ENCODE assay signal across 13 mouse cellular contexts in the genomic region with DNA sequence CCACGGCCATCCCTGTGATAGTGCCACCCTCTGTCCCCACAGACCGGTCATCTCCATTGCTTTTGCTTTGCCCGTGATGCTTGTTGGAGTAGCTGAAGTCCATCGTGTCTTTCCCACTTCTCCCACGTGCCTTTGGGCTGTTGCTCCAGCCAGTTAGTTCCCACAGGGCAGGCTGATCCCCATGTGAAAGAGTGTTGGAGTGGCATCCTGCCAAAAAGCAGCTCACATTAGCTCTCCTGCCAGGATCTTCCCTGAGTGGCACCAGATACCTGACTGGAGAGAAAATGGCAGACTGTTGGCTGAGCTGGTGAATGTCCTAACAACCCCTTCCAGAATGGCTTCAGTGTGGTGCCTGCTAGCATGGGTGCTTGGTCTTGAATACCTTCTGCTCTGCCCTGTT. TPM values are rescaled to one million over a fixed set of nuclear protein-coding genes. Genes with fewer than 3 reads are reported as not detected.
A peak's percentile ranks its signal among the peaks of the same experiment; 100 is the strongest.
DNase-seq lines count a peak whose midpoint lies in the region; ATAC-seq lines count a peak whose summit lies in the region.
"Had no signal": no experiment of that assay in that cellular context is flagged by ENCODE, and none has a peak within 500 bp of the region (broad histone marks: within the 10 kb centered on the region; RNA-seq: fewer than 3 reads in every experiment).

No protein-coding gene starts in this region.

- no peaks in the 10 kb centered on the region for H3K9me3 ChIP-seq in hindbrain, embryonic 16.5 days (ENCODE audit: control insufficient read depth, low read length)
- H3K9me3 ChIP-seq in hindbrain, embryonic 13.5 days = no peaks in the 10 kb centered on the region
- H3K9me3 ChIP-seq: limb, embryonic 13.5 days had no signal

- WGBS in hindbrain, embryonic 16.5 days = 77% methylated on average over 5 of the region's 5 CpGs
- WGBS in hindbrain, embryonic 13.5 days = 90% methylated on average over 5 of the region's 5 CpGs

- H3K4me2 ChIP-seq in hindbrain, embryonic 16.5 days (ENCODE audit: low read length) = no peak overlapping the region
- H3K4me2 ChIP-seq in hindbrain, embryonic 13.5 days = no peak overlapping the region
- H3K4me2 ChIP-seq: limb, embryonic 13.5 days had no signal

- ATAC-seq in hindbrain, embryonic 16.5 days = peak; percentile 27; the same call in 1 of the 2 replicates
- ATAC-seq in hindbrain, embryonic 13.5 days (ENCODE audit: low FRiP score) = no peak
- ATAC-seq in megakaryocyte progenitor cell, adult 5-6 weeks (replicated peaks; ENCODE audit: poor library complexity) = no peak

- H3K9ac ChIP-seq in hindbrain, embryonic 16.5 days (ENCODE audit: low read depth, low read length) = no peak overlapping the region
- no peak overlapping the region for H3K9ac ChIP-seq in hindbrain, embryonic 13.5 days
- H3K9ac ChIP-seq: limb, embryonic 13.5 days had no signal

- no peaks in the 10 kb centered on the region for H3K4me1 ChIP-seq in hindbrain, embryonic 16.5 days (ENCODE audit: control insufficient read depth, insufficient read depth, low read depth, low read length)
- no peaks in the 10 kb centered on the region for H3K4me1 ChIP-seq in hindbrain, embryonic 13.5 days (replicated peaks)

- H3K27me3 ChIP-seq in hindbrain, embryonic 16.5 days (replicated peaks; ENCODE audit: control insufficient read depth, insufficient read depth, low read length) = no peaks in the 10 kb centered on the region
- no peaks in the 10 kb centered on the region for H3K27me3 ChIP-seq in hindbrain, embryonic 13.5 days
- H3K27me3 ChIP-seq: limb, embryonic 13.5 days had no signal

- peak; percentile 13 for DNase-seq in right cerebral cortex, postnatal 25 days
- no peak for DNase-seq in right cerebral cortex, postnatal 36 days (ENCODE audit: low spot score in 2 of 2)
- peak; percentile 50 to 56 for DNase-seq in cerebellum, postnatal 36 days
- no peak for DNase-seq in frontal cortex, postnatal 25 days (ENCODE audit: low spot score in 2 of 2)
- DNase-seq: lung, postnatal 4 days; thymus, postnatal 36 days had no signal

- H3K36me3 ChIP-seq in hindbrain, embryonic 16.5 days (ENCODE audit: control insufficient read depth, insufficient read depth, low read length) = peaks cover 35% of the 10 kb centered on the region
- peaks cover 92% of the 10 kb centered on the region for H3K36me3 ChIP-seq in hindbrain, embryonic 13.5 days

- H3K4me3 ChIP-seq in hindbrain, embryonic 16.5 days (ENCODE audit: low read length) = no peak overlapping the region
- H3K4me3 ChIP-seq in hindbrain, embryonic 13.5 days = no peak overlapping the region
- H3K4me3 ChIP-seq: limb, embryonic 13.5 days had no signal

- H3K27ac ChIP-seq in hindbrain, embryonic 16.5 days (ENCODE audit: low read depth, low read length) = no peak overlapping the region; the same call in 1 of the 2 replicates
- H3K27ac ChIP-seq in hindbrain, embryonic 13.5 days = no peak overlapping the region
- H3K27ac ChIP-seq: limb, embryonic 13.5 days had no signal

RNA-seq across cellular contexts. Expression of a gene that starts 27.3 kb away (rescaled TPM):
- 332 and 364 TPM in 2 replicates for polyA plus RNA-seq in hindbrain, embryonic 16.5 days (2015; fragmentation: Nextera tagmentation; extraction: Ambion mirVana)
- polyA plus RNA-seq in hindbrain, embryonic 13.5 days (2015; fragmentation: Nextera tagmentation; extraction: Ambion mirVana) = 320 and 330 TPM in 2 replicates
- 302 and 347 TPM in 2 replicates for total RNA-seq in megakaryocyte progenitor cell, adult 5-6 weeks (2015)
- 439 and 441 TPM in 2 replicates for total RNA-seq in megakaryocyte progenitor cell, adult 5-6 weeks (2017)

RNA-seq across cellular contexts. Expression of a gene that starts 48.2 kb away (rescaled TPM):
- not detected in 2 replicates for polyA plus RNA-seq in hindbrain, embryonic 16.5 days (2015; fragmentation: Nextera tagmentation; extraction: Ambion mirVana)
- polyA plus RNA-seq in hindbrain, embryonic 13.5 days (2015; fragmentation: Nextera tagmentation; extraction: Ambion mirVana) = not detected in 2 replicates
- not detected in 2 replicates for total RNA-seq in megakaryocyte progenitor cell, adult 5-6 weeks (2015)
- not detected in 2 replicates for total RNA-seq in megakaryocyte progenitor cell, adult 5-6 weeks (2017)
- polyA plus RNA-seq: embryonic facial prominence, embryonic 14.5 days; large intestine, adult 2 months; limb, embryonic 13.5 days; neural tube, embryonic 11.5 days had no signal

RNA-seq across cellular contexts. Expression of a gene that starts 52.5 kb away (rescaled TPM):
- 27.3 and 31.1 TPM in 2 replicates for polyA plus RNA-seq in hindbrain, embryonic 16.5 days (2015; fragmentation: Nextera tagmentation; extraction: Ambion mirVana)
- 23.6 and 24.1 TPM in 2 replicates for polyA plus RNA-seq in hindbrain, embryonic 13.5 days (2015; fragmentation: Nextera tagmentation; extraction: Ambion mirVana)
- 24.5 and 28.2 TPM in 2 replicates for total RNA-seq in megakaryocyte progenitor cell, adult 5-6 weeks (2015)
- 32.7 and 33.6 TPM in 2 replicates for total RNA-seq in megakaryocyte progenitor cell, adult 5-6 weeks (2017)

Comparison
In these comparisons a context has a peak if more than half of its experiments do, and no peak if none do; other contexts are left out.
1. DNase-seq: peak in right cerebral cortex, postnatal 25 days (single experiment) and cerebellum, postnatal 36 days (2 of 2); none in right cerebral cortex, postnatal 36 days (0 of 2) and frontal cortex, postnatal 25 days (0 of 2).